Mouse (Mus musculus) mature B cell (primary cell): ENCODE data around the gene Adgrl2.

Experiments used
- in situ Hi-C: fragments of 300-500 bp; cut with MboI; formaldehyde crosslinking; loops from 2 replicates; pipeline ENCODE4 v1.14.3; 2019

The Adgrl2 gene

GRCm38 (mm10) chr3:148821632-148822031, 168.7 kb downstream of the Adgrl2 start:
- in situ Hi-C loops = no loop called here

GRCm38 (mm10) chr3:148819323-148820046, 170.9 kb downstream of the Adgrl2 start:
- in situ Hi-C loops = no loop called here

- in situ Hi-C loops = no loop called here
Measured at GRCm38 (mm10) chr3:148818414-148819105, 171.8 kb downstream of the Adgrl2 start.

- in situ Hi-C loops = no loop called here
Measured at GRCm38 (mm10) chr3:148817491-148817890, 172.9 kb downstream of the Adgrl2 start.

- in situ Hi-C loops = no loop called here
Measured at GRCm38 (mm10) chr3:148813121-148813520, 177.2 kb downstream of the Adgrl2 start.

GRCm38 (mm10) chr3:148812059-148812458, 178.3 kb downstream of the Adgrl2 start:
- in situ Hi-C loops = no loop called here

GRCm38 (mm10) chr3:148806977-148807376, 183.4 kb downstream of the Adgrl2 start:
- in situ Hi-C loops = no loop called here

- in situ Hi-C loops = no loop called here
Measured at GRCm38 (mm10) chr3:148793286-148793913, 197.0 kb downstream of the Adgrl2 start.

GRCm38 (mm10) chr3:148770310-148770709, 220.0 kb downstream of the Adgrl2 start:
- in situ Hi-C loops = no loop called here
